Mouse (Mus musculus): ENCODE data around the gene Prkag2.

The Prkag2 gene

DNA sequence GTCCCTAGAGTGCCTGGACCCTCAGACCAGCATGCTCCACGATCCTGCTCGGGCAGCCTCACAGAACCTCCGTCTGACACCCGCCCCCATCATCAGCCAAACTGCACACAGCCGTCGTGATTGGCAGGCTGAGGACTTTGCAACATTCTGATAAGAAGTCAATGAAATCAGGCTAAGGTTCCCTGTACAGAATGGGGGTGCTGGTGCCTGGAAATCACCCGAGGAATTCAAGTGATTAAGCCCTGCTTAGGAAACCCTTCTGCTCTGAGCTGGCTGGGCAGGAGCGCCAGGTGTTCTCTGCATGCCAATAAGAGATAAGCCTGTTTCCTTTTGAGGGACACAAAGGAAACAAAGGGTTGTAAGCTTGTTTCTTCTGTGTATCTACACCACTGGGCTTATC lies 131.7 kb downstream of the Prkag2 start:
- peak; percentile 29 for DNase-seq (ENCODE audit: low read depth)

DNA sequence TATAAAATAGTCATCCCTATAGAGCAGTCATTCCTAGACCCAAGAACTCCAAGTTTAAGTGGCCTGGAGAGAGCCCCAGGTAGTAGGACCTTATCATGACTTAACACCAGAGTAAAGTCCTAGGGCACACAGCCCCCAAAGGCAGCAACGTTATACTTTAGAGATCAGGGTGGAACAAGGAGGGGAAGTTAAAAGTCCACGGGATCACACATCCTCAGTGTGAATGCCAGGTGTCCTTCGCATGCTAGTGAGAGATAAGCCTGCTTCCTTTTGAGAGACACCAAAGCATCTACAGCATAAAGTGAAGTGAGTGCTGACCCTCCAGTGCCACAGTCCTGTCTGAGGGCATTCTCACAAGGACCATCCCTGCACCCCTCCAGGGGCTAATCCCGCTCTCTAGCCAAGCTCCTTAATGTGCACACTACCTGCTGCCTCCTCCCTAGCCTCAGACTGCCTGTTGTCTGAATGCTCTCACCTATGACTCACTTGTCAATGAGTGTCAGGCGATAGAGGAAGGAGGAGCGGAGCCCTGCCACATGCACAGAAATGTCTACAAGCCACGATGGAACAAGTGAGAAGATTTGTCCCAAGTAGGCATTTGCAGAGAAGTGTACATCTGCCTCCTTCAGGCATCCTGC lies 132.4 kb downstream of the Prkag2 start:
- no peak for DNase-seq (ENCODE audit: low read depth)

DNA sequence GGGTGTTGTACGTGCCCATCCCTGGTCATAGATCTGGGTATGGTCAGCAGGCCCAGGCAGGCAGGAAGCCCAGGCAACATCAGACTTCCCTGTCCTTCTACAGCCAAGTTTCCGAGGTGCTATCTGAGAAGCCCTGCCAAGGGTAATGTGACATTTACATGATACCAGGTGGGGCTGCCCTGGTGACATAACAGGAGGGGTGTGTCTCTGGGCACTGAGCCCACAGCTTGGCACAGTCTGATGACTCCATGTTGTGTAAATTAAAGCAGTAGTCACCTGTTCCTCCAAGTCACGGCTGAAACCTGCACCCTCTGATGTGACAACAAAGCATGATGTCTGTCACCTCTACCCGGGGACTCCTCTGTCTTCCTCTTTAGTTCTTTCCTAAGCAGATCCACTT lies 136.7 kb downstream of the Prkag2 start:
- no peak for DNase-seq (ENCODE audit: low read depth)

DNA sequence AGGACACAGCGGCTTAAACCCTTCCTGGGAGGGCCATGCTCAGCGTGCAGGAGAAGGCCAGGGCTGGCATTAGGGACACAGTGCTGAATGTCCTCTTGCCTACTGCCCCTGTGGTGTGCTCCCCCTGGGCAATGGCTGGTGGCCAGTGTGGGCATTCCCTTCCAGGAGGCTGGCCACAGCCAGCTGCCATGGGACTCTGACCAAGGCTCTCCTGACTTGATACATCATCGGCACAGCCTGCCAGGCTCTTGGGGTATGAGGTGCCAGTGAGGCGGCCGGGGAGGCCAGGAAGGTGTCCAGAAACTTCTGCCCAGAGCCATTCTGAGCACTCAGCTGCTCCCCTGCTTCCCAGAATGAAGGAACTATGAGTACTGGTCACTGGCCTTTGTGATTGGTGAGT lies 139.7 kb downstream of the Prkag2 start:
- no peak for DNase-seq (ENCODE audit: low read depth)

DNA sequence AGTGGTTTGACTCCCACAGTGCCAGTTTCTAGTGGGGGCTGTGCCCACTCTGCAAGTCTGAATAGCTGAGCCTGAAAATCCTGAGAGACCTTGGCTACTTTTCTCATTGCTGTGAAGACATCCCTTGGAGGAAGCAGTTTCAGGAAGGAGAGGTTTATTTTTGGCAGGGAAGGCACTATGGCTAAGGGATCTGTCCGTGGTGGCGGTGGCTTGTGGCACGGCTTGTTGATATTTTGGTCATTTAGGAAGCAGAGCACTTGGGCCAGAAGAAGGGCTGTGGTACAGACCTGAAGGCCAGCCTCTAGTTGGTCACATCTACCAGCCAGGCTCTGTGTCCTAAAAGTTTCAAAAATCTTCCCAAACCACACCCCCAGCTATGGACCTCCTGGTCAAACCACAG lies 140.7 kb downstream of the Prkag2 start:
- no peak for DNase-seq (ENCODE audit: low read depth)

DNA sequence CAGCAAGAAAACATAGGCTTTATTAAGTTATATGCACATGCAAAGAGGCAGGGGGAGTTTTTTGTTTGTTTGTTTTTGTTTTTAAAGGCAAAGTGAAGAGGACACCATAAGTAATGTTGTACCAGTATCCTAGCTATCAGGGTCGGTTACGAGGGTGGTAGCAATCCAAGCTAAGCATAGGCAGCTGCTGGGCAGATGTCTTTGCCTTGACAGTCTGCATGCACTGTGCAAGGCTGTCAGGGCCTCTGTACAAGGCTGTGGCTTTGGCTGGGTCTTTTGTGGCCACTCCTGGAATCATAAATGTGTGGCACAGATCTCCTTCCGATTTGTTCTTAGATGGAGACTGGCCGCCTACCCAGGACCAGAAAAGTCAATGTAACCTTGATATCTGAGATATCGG lies 141.8 kb downstream of the Prkag2 start:
- no peak for DNase-seq (ENCODE audit: low read depth)

DNA sequence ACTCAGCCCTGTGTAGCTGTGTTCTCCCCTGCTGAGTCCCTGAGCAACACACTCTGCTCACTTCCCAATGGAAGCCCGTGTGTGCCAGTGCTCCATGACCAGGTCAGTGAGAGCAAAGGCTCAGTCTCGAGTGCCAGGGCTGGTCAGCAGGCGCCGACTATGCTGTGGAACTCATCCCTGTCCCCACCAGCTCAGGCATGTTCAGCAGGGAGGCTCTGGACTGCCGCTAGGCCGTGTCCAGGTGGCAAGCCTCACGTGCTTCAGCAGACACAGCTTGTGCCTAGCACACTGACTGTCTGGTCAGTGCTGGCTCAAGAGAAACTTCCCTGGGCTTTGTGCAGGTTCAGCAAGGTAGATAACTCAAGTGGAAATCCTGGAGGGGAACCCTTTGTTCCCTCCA lies 143.6 kb downstream of the Prkag2 start:
- no peak for DNase-seq (ENCODE audit: low read depth)

DNA sequence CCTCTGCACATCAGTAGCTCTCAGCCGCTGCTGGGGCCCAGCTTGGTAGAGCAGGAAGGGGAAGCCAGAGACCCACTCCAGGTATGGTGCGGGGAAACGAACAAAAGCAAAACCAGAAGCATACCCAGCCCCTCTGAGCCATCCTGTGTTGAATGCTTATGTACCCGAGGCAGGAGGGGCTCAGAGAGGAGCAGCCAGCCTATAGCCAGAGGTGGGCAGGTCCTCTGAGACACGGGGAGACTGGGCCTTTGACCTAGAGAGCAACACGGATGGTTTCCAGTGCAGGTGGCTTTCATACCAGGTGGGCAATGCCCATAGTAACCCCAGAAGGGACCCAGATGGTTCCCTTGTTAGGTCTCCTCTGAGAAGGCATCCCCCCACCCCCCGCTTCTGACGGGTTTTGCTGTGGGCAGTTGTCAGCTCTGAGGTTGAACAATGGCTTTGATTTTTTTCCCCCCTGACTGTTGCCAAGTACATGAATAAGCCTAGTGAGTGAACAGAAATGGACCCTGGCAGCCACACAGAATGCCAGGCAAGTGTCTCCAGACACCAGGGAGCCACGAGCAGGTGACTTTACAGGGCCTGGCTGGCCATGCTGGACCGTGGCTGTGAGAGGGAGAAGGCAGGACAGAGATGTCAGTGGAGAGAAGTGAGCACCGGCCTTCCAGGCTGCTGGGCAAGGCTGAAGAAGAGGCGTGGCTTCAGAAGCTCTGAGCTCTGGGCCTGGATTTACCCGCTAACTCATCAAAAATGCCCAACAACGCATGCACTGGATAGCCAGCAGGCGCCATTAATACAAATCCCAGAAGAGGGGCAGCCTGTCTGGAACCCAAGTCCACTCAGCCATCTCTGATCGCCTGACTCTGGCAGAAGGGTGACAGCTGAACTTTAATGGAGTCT lies 147.3 kb downstream of the Prkag2 start:
- DNase-seq (ENCODE audit: low read depth) = no peak

DNA sequence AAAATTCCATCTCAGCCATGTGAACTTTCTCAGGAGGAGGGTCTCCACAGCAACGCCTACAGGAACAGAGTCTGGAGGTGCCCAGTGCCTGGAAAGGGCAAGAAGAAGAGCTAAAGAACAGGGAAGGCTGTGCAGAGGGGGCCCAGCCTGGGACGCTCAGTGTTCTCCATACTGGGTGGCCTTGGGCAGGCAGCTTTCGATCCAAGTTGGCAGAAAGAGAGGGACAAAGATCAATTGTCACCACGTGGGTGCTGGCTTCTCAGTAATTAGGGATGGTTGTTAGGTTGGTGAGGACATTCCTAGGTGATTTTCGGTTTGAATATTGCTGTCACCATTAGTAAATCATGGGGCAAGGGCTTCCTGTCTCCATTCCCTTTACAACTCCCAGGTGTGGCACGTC lies 148.2 kb downstream of the Prkag2 start:
- no peak for DNase-seq (ENCODE audit: low read depth)

DNA sequence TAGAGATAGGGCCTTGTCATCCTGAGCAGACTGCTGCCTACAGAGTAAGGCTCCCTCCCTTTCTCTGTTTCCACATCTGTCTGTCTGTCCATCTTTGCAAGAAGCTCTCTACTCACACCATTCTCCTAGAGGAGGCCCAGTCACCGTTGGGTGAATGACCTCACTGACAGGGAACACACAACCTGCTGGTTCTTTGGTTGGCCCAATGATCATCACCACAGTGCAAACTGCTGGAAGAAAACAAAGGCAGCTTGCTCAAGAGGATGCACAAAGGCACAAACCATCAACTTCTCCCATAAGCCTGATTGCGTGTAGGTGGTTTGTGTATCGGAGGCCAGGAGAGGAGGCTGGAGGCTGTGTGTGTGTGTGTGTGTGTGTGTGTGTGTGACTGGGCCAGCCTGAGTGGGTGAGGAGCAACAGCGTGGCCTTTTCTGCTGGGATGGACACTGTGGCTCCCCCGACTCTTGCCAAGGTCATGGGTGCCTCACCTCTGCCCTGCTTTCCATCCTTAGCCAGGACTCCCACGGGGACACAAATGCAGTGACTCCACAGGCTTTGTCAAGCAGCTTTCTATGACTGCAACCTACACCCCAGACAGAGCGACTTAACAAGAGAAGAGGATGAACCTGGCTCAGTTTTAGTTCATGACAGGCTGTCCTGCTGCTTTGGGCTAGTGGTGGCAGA lies 149.4 kb downstream of the Prkag2 start:
- no peak for DNase-seq (ENCODE audit: low read depth)

DNA sequence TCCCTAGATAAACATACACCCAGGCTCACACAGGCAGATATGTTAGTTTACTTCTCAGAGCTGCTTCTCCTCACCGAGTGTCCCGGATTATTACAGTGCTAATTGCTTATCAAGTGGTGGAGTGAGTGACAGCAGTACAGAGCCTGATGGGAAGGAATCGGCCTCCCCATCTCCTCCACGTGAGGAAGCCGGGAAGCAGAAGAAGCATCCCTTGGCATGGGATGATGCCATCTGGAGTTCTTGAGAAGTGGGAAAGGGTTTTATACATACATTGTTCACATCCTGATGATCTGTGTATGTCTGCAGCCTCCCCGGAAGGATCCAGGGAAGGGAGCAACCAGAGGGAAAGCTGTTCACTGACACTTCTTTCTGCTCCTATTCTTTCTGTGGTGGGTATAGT lies 150.4 kb downstream of the Prkag2 start:
- DNase-seq (ENCODE audit: low read depth) = no peak

DNA sequence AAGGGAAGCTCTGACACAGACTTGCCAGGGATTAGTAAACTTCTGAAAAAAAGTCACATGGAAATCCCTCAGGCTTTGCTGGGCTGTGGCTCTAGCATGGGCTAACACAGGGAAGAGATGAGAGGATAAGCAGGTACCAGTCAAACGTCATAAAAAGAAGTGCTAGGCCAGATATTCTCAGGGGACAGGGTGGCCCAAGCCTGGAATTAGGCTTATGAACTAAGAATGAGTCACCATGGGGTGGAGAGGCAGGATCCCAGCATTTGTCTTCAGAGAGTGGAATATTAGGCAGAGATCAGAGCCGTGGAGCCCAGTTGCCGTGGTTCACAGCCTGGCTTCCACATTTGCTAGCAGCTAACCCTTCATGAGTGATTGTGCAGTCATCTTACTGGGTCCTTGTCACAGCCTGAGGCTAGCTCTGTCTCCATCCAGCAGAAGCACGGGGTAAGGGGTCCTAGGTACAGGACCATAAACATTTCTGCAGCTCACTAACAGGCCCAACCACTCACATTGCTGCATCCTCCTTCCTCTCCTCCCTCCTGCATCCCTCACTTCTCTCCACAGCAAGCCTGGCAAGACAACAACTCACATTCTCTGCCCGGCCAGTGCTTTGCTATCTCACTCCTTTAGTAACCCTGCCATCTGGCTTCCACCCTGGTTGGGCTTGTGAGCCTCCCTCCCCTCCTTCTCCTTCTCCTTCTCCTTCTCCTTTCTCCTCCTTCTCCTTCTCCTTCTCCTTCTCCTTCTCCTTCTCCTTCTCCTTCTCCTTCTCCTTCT lies 162.2 kb downstream of the Prkag2 start:
- DNase-seq (ENCODE audit: low read depth) = no peak

DNA sequence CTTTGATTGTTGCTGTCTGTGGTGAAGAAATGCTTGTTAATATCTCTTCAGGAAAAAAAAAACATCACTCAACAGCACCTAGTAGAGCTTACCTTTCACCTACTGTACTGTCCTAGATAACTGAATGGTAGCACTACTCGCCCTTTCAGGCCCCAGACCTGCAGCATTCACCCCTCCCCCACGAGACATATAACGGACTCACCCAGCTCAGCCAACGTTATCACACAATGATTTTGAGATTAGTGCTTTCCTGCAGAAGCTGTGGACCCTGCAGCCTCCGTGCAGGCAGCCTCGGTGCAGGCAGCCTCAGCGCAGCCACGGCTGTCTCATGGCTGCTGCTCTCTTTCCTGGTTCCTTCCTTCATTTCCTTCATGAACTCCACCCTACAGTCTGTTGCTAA lies 164.0 kb downstream of the Prkag2 start:
- DNase-seq (ENCODE audit: low read depth) = no peak

DNA sequence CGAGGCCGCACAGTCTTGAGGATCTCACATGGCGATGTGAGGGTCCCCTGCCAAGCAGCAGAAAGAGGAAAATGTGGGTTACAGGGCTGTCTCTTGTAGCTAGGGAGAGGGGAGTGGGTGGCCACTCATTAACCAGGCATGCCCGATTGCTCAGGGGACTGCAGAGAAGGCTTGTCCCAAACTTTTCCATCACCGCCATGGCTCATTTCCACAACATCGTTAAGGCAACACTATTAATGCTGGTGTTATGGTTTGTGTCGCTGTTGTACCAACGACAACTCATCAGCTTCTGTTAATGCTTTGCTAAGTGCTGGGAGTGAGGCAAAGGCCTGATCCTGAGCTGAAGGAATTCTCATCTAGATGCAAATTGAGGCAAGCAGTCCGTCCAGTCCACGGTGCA lies 165.0 kb downstream of the Prkag2 start:
- DNase-seq (ENCODE audit: low read depth) = no peak

DNA sequence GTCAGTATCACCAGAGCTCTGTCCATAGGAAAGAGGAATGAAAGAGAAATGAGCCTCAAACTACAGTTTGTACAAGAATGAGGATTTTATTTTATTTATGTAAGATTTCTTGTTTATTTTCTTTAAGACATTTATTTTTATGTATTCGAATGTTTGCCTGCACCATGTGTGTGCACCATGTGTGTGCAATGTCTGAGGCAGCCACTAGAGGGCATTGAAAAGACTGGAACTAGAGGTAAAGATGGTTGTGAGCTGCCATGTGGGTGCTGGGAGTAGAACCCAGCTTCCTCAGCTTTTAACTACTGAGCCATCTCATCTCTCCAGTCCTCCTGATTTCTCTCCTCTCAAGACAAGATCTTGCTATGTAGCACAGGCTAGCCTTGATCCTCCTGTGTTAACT lies 166.7 kb downstream of the Prkag2 start:
- DNase-seq (ENCODE audit: low read depth) = no peak

DNA sequence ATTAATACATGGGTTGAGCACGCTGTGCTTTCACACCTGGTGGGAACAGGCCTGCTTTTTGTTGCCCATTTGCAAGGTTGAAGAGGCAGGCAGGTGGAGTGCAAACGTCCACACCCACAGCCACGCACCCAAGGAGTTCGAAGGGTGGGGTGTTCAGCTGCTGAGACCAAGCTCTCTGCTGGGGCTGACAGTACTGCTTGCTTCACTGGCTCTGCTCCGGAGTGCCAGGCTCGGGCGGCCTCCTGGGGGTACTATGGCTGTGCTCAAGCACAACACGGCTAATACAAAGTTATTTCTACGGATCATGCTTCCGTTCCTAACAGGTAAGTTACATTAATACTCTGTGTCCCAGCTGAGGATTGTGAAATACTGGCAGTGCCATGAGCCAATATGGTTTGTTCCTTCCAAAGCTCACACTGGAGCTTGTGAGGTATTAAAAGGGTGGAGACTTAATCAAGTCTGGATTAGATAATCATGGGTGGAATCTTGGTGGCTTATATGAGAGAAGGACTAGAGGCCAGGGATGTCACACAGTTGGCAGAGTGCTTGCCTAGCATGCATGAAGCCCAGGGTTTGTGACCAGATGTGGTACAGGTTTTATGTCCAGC lies 168.8 kb downstream of the Prkag2 start:
- DNase-seq (ENCODE audit: low read depth) = no peak

DNA sequence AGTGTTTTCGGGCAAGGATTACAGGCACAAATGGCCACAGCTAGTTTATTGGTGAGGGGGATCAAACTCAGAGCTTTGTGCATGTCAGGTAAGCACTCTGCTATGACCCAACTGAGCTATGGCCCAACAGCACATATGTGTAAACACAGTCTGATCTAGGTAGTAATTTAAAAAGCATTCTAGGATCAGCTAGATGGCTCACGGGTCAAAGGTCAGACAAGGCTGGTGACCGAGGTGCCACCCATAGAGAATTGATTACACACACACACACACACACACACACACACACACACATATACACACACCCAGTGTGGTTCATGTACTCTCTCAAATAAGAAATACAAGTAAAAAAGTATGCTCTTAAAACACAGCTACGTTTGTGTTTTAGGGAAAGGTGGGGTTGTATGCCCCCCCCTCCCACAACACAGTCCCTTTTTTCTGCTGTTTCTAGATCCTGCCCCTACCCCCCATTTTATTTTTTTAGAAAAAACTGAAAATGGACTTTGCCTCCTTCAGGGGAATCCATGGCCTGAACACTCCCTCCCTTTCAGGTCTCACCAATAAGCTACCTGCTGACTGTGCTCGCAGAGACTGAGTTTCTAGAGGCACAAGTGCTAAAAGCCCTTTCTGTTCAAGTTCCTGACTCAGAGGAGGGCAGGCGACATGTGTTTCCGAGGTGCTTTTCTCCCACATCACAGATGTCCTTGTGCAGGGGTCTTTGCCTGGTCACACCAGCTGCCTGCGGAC lies 169.4 kb downstream of the Prkag2 start:
- DNase-seq (ENCODE audit: low read depth) = no peak

DNA sequence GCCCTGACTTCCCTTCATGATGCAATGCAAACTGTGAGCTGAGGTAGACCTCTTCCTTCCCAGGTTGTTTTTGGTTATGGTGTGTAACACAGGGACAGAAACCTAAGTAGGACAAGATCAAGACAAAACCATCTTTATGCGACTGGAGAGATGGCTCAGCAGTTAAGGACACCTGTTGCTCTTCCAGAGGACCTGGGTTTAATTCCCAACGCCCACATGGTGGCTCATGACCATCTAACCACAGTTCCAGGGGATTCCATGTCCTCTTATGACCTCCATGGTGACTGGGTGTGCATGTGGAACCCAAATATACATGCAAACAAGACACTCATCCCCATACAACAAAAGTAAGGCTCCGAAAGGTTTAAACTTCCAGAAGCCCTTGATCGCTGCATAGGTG lies 171.6 kb downstream of the Prkag2 start:
- DNase-seq (ENCODE audit: low read depth) = no peak

DNA sequence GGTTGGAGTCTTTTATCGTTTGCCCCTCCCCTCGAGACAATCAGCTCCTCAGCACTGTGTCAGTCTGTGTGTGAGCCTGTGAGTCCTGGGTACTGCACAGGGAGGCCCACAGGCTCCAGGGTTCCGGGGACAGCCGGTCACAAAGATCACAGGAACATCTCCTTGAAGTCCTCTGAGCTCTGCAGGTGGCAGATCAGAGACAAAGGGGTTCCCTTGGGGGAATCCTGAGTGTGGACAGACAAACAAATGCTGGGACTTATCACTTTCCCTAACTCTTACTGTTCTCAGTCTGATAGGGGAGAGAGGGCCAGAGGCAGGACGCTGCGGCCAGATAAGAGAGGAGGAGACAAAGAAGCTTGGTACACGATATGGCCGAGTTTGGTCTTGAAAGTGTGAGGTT lies 172.7 kb downstream of the Prkag2 start:
- DNase-seq (ENCODE audit: low read depth) = peak; percentile 76

DNA sequence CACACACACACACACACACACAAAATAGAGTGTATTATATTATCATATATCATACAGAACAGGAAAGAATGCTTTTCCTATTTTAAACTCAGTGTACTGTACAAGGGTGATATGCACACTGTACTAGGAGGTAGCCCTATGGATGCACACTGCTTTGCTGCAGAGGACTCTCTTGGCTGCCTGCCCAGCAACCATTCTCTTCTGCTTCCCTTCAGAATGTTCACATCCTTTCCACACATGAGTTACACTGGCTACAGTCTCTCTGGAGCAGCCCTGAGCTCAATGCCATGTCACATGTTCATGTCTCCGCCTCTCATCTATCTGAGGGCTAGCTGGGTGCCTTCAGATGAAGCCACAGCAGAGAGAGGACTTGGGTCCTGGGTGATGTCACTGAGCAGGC lies 181.3 kb downstream of the Prkag2 start:
- DNase-seq (ENCODE audit: low read depth) = no peak

DNA sequence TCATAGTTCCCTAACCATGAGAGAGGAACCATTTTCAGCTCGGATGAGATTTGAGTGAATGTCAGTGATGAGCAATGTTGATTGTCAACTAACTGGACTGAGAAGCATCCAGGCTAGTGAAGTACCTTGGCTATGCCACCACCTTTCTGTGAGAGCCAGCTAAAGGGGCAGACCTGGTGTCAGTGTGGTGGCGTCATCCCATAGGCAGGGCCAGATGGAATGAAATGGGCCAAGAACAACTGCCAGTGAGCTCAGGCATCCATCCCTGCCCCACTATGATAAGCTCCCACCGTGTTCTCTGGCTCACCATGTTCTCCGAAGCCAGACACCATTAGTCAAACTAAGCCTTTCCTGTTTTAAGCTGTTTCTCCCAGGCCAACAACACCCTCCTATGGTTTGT lies 183.9 kb downstream of the Prkag2 start:
- DNase-seq (ENCODE audit: low read depth) = no peak

All from c-Kit-positive CD71-positive TER-119-negative erythroid progenitor cells, embryonic 14.5 days (primary cell).